Mouse (Mus musculus): Measurements from ENCODE around the gene Olfr31. TPM values are rescaled to one million over a fixed set of nuclear protein-coding genes. Genes with fewer than 3 reads are reported as not detected.

Gene Olfr31
- total RNA-seq (2017): not detected in 2 replicates

DNA sequence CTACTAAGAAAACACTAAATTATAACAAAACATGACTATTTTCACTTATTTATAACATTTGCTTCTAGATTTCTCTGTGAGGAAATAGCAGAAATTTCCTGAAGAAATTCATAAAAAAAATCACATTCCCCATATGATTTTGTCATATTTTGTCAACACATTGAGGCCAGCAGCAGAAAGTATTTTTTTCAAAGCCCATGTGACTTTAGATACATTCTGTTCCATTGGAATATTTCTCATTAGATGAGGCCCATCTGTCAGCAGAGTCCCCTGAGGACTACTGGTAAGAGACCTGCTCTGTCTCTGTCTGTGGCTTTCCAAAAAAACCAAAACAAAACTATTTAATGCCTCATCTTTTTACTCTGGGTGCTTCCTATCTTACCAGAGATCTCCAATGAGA, at the start of gene Olfr31:
TSS of gene Olfr31 (plus strand) at position 301 of the 400 bp plus-strand sequence.
- ATAC-seq (replicated peaks in 1 of 2; ENCODE audit: insufficient read depth in 1 of 2, low FRiP score in 2 of 2, low TSS enrichment in 1 of 2, low read depth in 1 of 2, poor library complexity in 2 of 2, severe bottlenecking in 2 of 2): no peak

DNA sequence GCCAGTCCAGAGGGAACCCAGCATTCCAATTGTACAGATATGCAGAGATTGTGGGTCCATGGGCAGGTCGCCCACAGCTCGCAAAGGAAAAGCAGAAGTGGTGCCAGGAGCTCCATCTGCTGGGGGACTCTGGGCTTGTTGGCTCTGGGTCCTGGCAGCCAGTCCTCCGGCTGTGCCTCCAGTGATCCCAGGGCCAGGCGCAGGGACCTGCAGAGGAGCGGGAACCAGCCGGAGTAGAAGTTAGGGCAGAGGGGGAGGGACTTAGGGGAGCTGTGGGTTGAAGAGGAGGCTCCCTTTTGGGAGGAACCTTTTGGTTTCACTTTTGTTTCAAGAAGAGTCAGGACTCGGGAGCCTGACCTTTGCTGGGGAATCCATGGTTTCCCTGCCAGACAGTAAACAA, 28.2 kb upstream of the Olfr31 start:
- peak; percentile 99 to 100 for ATAC-seq (replicated peaks in 1 of 2; ENCODE audit: insufficient read depth in 1 of 2, low FRiP score in 2 of 2, low TSS enrichment in 1 of 2, low read depth in 1 of 2, poor library complexity in 2 of 2, severe bottlenecking in 2 of 2)

DNA sequence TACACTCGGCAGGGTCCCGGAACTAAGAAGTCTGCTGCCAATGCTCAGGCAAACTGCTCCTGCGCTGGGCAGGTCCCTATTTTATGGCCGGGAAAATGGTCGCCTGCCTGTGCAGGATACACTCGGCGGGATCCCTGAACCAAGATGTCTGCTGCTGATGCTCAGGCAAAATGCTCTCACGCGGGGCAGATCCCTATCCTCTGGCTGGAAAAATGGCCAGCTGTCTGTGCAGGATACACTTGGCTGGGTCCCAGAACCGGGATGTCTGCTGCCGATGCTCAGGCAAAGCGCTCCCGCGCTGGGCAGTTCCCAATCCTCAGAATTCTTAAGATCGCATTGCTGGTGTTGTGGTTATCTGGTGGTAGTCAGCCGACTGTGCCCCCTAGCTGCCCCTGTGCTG, 13.7 kb upstream of the Olfr31 start:
- no peak for ATAC-seq (replicated peaks in 1 of 2; ENCODE audit: insufficient read depth in 1 of 2, low FRiP score in 2 of 2, low TSS enrichment in 1 of 2, low read depth in 1 of 2, poor library complexity in 2 of 2, severe bottlenecking in 2 of 2)

DNA sequence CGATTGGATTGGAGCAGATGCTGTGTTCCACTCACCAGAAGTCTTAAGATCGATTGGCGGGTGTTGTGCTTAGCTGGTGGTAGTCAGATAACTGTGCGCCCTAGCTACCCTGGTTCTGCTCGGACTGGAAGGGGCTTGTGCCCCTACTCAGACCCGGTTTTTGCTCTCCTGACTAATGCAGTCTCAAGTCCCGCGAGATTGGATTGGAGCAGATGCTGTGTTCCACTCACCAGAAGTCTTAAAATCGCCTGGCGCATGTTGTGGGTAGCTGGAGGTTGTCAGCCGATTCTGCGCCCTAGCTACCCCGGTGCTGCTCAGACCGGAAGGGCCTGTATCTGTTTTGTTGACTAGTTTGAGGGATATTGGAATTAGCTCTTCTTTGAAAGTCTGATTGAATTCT, 13.2 kb upstream of the Olfr31 start:
- no peak for ATAC-seq (replicated peaks in 1 of 2; ENCODE audit: insufficient read depth in 1 of 2, low FRiP score in 2 of 2, low TSS enrichment in 1 of 2, low read depth in 1 of 2, poor library complexity in 2 of 2, severe bottlenecking in 2 of 2)

DNA sequence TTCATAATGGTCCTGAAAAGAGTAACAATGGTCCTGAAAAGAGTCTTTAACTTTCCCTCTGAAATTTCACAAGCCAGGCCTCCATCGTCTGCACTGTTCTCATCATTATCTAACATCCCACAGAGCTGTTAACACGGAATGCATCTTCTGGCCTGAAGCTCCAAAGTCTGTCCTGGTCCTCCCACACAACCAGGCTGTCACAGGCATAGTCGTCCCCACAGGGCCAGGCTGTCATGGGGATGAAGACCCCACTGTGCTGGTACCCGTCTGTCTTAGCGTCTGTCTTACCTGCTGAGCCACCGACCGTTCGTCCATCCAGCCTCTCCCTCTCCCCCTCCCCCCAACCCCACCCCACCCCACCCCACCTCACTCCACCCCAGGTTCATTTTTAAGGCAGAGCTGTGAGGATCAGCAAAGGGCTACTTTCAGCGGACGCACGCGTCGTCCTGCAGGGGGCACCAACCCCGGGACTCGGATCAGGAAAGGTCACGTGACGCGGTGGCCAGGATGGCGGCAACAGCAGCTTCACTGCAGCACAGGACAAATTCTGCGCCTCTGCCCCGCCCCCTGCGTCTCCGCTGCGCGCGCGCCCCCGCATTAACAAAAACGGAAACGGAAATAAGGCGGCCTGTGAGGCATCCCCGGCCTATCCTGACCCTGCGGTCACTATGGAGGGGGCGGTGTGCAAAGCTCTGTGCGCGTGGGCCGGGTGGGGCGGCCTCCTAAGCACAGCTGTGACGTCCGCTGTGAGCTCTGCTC, 22.7 kb downstream of the Olfr31 start:
- peak; percentile 70 to 80 for ATAC-seq (replicated peaks in 1 of 2; ENCODE audit: insufficient read depth in 1 of 2, low FRiP score in 2 of 2, low TSS enrichment in 1 of 2, low read depth in 1 of 2, poor library complexity in 2 of 2, severe bottlenecking in 2 of 2)

DNA sequence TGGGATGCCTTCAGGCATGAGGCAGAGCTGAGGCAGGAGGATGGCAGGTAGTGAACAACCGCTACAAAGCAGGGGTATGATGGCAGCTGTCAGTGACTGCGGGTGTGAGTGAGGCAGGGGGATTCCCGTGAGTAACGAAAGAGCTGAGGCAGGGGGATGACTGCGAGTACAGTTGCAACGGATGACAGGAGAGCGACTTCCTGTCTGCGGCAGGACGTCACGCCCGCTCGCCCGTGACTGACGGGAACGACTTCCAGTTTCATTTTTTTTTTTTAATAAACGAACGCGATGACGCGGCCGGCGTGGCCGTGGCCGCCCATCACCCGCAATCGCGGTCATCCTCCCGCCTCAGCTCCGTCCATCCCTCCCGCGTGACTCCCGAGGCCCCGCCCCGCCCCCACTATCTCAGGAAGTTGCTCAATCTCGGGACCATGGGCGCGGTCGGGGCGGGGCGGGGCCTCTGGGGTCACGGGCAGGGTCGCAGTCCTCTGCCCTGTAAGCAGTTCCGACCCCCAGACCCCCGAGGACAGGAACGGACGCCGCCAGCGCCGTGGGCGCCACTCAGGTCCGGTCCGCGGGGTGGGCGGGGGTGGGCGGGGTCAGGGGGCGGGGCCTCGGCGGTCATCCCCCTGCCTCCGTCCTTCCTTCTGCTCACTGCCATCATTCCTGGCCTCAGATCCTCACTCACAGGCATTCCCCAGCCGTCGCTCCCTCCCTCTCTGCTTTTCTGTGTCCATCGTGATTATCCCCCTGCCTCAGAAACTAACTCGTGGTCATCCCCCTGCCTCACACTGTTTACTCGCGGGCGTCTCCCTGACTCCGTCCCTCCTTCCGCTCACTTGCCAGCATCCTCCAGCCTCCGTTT, 23.6 kb downstream of the Olfr31 start, which contains the start of gene Il3ra:
TSS of gene Il3ra (plus strand) at position 328 of the 865 bp plus-strand sequence.
- peak; percentile 54 to 57 for ATAC-seq (replicated peaks in 1 of 2; ENCODE audit: insufficient read depth in 1 of 2, low FRiP score in 2 of 2, low TSS enrichment in 1 of 2, low read depth in 1 of 2, poor library complexity in 2 of 2, severe bottlenecking in 2 of 2)

DNA sequence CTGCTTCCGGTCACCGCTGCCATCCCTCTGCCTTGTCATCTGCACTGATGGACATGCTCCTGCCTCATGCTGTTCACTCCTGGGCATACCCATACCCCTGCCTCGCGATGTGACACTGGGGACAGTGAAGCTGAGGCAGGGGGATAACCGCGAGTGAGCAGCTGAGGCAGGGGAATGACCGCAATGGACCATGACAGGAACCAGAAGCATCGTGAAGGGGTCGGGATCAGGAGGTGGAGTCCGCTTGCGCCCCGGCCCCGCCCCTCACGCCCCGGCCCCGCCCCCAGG, 24.1 kb downstream of the Olfr31 start:
- ATAC-seq (replicated peaks in 1 of 2; ENCODE audit: insufficient read depth in 1 of 2, low FRiP score in 2 of 2, low TSS enrichment in 1 of 2, low read depth in 1 of 2, poor library complexity in 2 of 2, severe bottlenecking in 2 of 2): no peak

DNA sequence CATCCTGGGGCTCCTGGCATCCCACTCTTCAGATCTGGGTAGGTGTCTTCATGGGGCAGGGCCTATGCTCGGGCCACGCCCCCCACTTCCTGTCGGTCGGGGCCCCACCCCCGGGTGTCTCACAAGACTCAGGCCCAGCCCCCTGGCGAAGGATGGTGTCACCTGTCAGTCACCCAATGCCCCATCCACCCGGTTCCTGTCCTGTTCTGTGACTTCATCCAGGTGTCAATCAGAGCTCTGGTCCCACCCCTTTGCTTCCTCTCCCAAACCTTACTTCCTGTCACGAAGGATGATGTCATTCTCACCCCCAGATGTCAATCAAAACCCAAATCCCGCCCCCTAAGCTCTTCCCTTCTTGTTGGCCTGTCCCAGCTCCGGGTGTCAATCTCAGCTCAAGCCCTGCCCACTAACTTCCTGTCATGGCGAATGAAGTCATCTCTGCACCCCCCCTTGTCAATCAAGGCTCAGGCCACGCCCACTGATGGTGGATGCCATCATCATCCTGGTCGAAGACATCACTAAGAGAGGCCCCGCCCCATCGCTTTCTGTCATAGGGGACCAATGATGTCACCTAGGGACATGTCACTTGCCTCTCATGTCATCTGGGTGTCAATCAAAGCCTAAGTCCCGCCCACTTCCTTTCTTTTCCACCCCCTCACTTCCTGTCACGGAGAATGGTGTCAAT, 24.7 kb downstream of the Olfr31 start:
- no peak for ATAC-seq (replicated peaks in 1 of 2; ENCODE audit: insufficient read depth in 1 of 2, low FRiP score in 2 of 2, low TSS enrichment in 1 of 2, low read depth in 1 of 2, poor library complexity in 2 of 2, severe bottlenecking in 2 of 2)

DNA sequence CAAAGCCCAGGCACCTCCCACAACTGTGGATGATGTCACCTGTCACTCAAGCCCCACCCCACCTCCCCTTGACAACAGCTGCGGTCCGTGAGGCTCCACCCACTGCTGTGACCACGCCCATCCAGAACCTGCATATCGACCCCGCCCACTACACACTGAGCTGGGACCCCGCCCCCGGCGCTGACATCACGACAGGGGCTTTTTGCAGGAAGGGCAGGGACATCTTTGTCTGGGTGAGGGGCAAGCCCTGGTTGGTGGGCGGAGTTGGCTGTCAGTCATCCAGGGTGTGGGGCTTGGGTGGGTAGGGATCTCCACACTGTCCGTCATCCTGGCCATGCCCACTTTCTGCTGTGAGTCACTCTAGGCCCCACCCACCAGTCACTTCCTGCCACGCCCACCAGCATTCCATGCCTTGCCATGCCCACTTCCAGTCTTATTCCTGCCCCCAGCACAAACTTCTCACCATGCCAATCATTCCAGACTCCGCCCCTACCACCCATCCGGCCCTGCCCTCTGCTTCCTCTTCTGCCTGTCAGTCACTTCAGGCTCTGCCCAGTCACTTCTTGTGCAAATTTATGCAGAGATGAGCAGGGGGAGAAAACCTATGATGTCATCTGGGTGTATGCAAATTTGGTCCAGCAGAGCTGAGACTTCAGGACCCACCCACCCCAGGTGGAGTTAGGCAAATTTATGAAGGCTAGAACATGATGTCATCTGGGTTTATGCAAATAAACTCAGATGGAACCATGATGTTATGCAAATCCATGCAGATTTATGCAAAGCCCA, 25.4 kb downstream of the Olfr31 start:
- peak in 1 of 2 experiments; percentile 6; a peak in 2 of 4 replicates for ATAC-seq (replicated peaks in 1 of 2; ENCODE audit: insufficient read depth in 1 of 2, low FRiP score in 2 of 2, low TSS enrichment in 1 of 2, low read depth in 1 of 2, poor library complexity in 2 of 2, severe bottlenecking in 2 of 2)

DNA sequence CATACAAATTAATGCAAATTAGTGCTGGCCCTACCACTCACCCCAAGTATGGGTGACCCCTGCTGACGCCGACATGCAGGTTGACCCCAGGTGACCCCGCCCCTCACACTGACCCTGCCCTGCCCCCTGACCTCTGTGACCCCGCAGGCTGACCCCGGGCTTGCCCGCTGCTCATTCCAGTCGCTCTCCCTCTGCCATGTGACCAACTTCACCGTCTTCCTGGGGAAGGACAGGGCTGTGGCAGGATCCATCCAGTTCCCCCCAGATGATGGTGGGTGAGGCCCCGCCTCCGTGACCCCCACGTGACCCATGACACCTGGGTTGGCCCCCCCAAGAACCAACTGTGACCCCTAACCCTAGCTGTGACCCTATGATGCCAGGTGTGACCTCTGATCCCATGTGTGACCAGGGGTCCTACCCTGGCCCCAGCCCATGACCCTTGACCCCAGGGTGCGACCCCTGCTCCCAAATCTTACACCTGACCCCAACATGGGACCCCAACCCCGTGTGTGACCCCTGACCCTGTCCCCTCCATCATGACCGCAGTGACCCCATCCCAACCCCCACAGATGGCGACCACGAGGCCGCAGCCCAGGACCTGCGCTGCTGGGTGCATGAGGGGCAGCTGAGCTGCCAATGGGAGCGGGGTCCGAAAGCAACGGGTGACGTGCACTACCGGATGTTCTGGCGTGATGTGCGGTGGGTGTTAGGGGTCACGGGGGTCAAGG, 26.2 kb downstream of the Olfr31 start:
- no peak for ATAC-seq (replicated peaks in 1 of 2; ENCODE audit: insufficient read depth in 1 of 2, low FRiP score in 2 of 2, low TSS enrichment in 1 of 2, low read depth in 1 of 2, poor library complexity in 2 of 2, severe bottlenecking in 2 of 2)

DNA sequence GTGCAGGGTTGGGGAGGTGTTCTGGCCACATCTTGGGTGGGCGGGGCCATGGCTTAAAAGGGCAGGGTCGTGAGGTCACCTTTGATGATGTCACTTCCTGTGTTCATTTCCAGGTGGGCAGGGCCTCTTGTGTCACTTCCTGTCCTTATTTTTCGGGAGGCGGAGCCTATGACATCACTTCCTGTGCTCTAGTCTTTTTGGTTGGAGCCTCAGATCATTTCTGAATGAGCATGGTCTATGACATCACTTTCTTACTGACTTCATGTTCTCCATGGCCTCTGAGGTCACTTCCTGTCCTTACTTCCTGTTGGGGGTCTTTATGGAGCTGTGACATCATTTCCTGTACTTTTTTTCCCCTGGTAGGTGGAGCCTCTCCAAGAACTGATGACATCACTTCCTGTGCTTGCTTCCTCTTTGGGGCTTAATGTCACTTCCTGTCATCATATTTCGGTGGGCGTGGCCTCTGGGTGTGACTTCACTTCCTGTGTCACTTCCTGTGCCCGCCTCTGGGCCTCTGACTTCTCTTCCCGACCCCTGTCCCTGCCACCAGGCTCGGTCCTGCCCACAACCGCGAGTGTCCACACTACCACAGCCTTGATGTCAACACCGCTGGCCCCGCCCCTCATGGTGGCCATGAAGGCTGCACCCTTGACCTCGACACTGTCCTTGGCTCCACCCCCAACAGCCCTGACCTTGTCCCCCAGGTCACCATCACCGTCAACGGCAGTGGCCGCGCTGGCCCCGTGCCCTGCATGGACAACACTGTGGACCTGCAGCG, 27.0 kb downstream of the Olfr31 start:
- ATAC-seq (replicated peaks in 1 of 2; ENCODE audit: insufficient read depth in 1 of 2, low FRiP score in 2 of 2, low TSS enrichment in 1 of 2, low read depth in 1 of 2, poor library complexity in 2 of 2, severe bottlenecking in 2 of 2): peak in 1 of 2 experiments; percentile 5; a peak in 1 of 4 replicates

DNA sequence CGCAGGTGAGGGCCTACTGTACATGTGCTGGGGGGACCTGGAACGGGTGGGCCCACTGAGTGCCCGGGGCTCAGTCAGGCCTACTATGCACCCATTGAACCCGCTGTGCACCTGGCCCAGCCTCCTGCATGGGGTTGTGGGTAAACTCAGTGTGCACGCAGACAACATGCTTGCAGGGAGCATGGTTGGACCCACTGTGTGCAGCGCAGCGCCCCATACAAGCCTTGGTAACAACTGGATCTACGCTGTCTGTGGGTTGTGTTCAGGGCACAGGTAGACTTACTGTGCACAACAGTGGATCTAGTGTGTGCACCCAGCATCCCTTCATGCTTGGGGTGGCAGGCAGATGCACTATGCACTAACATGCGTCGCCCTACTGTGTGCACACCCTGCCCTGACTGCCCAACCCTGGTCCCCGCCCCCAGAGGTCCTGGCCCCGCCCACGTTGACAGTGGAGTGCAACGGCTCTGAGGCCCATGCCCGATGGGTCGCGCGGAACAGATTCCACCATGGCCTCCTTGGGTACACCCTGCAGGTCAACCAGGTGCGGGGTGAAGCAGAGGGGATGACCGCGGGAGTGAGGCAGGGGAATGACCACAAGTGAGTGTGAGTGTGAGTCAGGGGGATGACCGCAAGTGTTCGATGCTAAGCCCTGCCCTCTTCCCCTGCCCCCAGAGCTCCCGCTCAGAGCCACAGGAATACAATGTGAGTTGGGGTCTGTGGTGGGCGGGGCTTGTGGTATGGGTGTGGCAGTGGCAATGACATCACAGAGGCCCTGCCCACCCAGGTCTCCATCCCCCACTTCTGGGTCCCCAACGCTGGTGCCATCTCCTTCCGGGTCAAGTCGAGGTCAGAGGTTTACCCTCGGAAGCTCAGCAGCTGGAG, 27.9 kb downstream of the Olfr31 start:
- no peak for ATAC-seq (replicated peaks in 1 of 2; ENCODE audit: insufficient read depth in 1 of 2, low FRiP score in 2 of 2, low TSS enrichment in 1 of 2, low read depth in 1 of 2, poor library complexity in 2 of 2, severe bottlenecking in 2 of 2)

DNA sequence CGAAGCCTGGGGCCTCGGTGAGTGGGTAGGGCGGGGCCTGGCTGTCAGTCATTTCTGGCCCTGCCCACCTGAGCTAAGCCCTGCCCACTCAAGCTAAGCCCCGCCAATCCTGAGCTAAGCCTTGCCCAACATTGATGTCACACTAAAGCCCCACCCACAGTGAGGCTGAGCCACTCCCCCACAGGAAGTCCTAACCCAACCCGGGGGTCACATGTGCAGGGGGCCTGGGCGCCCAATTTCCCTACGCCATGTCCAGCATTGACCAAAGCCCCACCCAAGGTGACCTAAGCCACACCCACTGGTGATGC, 28.5 kb downstream of the Olfr31 start:
- no peak for ATAC-seq (replicated peaks in 1 of 2; ENCODE audit: insufficient read depth in 1 of 2, low FRiP score in 2 of 2, low TSS enrichment in 1 of 2, low read depth in 1 of 2, poor library complexity in 2 of 2, severe bottlenecking in 2 of 2)

DNA sequence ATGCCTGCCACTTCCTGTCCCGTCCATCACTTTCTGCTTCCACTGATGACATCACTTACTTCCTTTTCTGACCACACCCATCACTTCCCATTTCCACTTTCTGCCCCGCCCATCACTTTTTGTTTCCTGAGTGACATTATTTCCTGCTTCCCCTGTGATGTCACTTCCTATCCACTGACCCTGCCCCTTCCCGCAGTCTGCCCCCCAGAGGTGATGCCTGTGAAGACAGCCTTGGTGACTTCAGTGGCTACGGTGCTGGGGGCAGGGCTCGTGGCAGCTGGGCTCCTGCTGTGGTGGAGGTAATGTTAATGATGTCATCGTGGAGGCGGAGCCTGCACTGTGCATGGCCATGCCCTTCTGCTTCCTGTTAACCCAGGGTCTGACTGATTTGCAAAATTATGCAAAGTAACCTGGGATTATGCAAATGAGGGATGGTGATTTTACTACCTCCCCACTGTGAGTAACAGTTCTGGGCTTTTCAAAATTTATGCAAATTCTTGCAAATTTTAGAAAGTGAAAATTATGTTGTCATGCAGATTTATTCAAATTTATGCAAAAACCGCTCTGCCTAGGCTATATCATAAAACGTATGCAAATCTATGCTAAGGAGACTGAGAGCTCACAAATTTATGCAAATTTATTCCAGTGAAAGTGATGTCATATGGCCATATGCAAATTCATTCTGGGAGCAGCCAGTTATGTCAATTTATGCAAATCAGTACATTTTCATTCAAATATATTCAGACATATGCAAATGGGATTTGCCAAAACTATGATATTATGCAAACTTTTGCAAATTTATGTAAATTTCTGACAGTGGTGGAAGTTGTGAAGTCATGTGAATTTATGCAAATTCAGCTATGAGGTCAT, 29.3 kb downstream of the Olfr31 start:
- peak; percentile 1 to 6; a peak in 1 of 4 replicates for ATAC-seq (replicated peaks in 1 of 2; ENCODE audit: insufficient read depth in 1 of 2, low FRiP score in 2 of 2, low TSS enrichment in 1 of 2, low read depth in 1 of 2, poor library complexity in 2 of 2, severe bottlenecking in 2 of 2)

DNA sequence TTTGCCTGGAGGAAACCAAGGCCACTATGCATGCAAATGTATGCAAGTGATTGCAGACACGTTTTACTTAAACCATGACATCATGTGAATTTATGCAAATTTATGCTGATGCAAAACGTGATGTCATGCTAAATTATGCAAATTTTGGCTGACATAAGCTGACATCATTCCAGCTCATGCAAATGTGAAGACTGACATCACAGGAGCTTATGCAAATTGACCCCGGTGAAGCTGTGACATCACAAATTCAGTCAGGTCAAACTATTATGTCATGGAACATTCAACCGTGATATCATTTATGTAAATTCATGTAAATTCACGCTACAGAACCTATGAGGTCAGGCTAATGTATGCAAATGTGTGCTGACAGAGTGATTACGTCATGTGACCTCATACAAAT, 30.0 kb downstream of the Olfr31 start:
- ATAC-seq (replicated peaks in 1 of 2; ENCODE audit: insufficient read depth in 1 of 2, low FRiP score in 2 of 2, low TSS enrichment in 1 of 2, low read depth in 1 of 2, poor library complexity in 2 of 2, severe bottlenecking in 2 of 2): no peak
